Mouse (Mus musculus) liver, postnatal 0 days (tissue): ENCODE measurements around the gene Asic3. TPM values are rescaled to one million over a fixed set of nuclear protein-coding genes. Genes with fewer than 3 reads are reported as not detected.

Experiments used
- ATAC-seq: fragments of 200-750 bp; cut with Nextera tagmentation; 2 replicates; pipeline ENCODE4 v1.8.0; 2017; ENCODE audit warnings: mild to moderate bottlenecking, moderate library complexity
- DNase-seq: peaks from one replicate; pipeline ENCODE4 v3.0.0-alpha.2; 2016
- H3K27ac ChIP-seq: fragments of 300-500 bp; sonication (generic); 2 replicates; pipeline ENCODE4 v1.5.1; 2014; ENCODE audit warnings: antibody characterized with exemption, moderate library complexity, mild to moderate bottlenecking, low read depth
- H3K27me3 ChIP-seq: fragments of 300-500 bp; sonication (generic); 2 replicates; pipeline ENCODE4 v1.6.1; 2014; ENCODE audit warnings: low read length, control low read depth, mixed read lengths; ENCODE audit not compliant: insufficient read depth
- H3K36me3 ChIP-seq: fragments of 300-500 bp; sonication (generic); replicated peaks from 2 replicates; pipeline ENCODE4 v1.6.1; 2014; ENCODE audit warnings: mild to moderate bottlenecking, control low read depth, low read length, moderate library complexity, mixed read lengths; ENCODE audit not compliant: insufficient read depth
- H3K4me1 ChIP-seq: fragments of 300-500 bp; sonication (generic); 2 replicates; pipeline ENCODE4 v1.6.1; 2014; ENCODE audit warnings: antibody characterized with exemption, mild to moderate bottlenecking, control low read depth; ENCODE audit not compliant: insufficient read depth
- H3K4me2 ChIP-seq: fragments of 300-500 bp; sonication (generic); 2 replicates; pipeline ENCODE4 v1.6.1; 2014; ENCODE audit warnings: low read depth, mild to moderate bottlenecking, low read length, moderate library complexity, mixed read lengths
- H3K4me3 ChIP-seq: fragments of 300-500 bp; sonication (generic); 2 replicates; pipeline ENCODE4 v1.5.1; 2014; ENCODE audit warnings: low read depth, low read length
- H3K9ac ChIP-seq: fragments of 300-500 bp; sonication (generic); replicated peaks from 2 replicates; pipeline ENCODE4 v1.6.1; 2014; ENCODE audit warnings: mild to moderate bottlenecking, moderate library complexity
- H3K9me3 ChIP-seq: fragments of 300-500 bp; sonication (generic); 2 replicates; pipeline ENCODE4 v1.6.1; 2016; ENCODE audit warnings: mild to moderate bottlenecking, control low read depth, low read length, mixed read lengths
- CTCF ChIP-seq: sonication (generic); IDR thresholded peaks from 2 replicates; pipeline ENCODE4 v1.5.1; 2016; ENCODE audit warnings: antibody characterized with exemption, low read depth
- EP300 ChIP-seq: IDR thresholded peaks from 2 replicates; pipeline ENCODE4 v1.6.1; 2016; ENCODE audit warnings: antibody characterized with exemption, low read depth, mild to moderate bottlenecking
- WGBS: fragments of 180-500 bp; shearing (Covaris S2); extraction: QIAGEN DNeasy Blood & Tissue Kit; methylation state at CpG from one replicate; pipeline ENCODE4 v1.1.7; 2014; ENCODE audit not compliant: insufficient replicate concordance; 5-methylcytosine and 5-hydroxymethylcytosine counted together
- polyA plus RNA-seq: library from polyadenylated mRNA; unstranded; fragments of >200 nt; fragmentation: Nextera tagmentation; extraction: Ambion mirVana; gene quantifications from 2 replicates; pipeline ENCODE4 v1.2.1, GENCODE M21; 2015

Gene Asic3
- polyA plus RNA-seq, 1 experiment from 2014 or later = not detected

GRCm38 (mm10) chr5:24409466-24409865 lies 3.7 kb upstream of the Asic3 start:
- WGBS = 73% methylated on average over 2 of the region's 2 CpGs
- DNase-seq = no peak
- Histone ChIP-seq H3K9me3 (no peaks in the 10 kb centered on the region), H3K36me3 (peaks cover 9% of the 10 kb centered on the region), H3K27me3 (no peaks in the 10 kb centered on the region), H3K4me1 (no peaks in the 10 kb centered on the region), H3K27ac (no peak overlapping the region), H3K9ac (no peak overlapping the region), H3K4me3 (no peak overlapping the region), H3K4me2 (no peak overlapping the region)
- no peak for TF ChIP-seq CTCF
- TF ChIP-seq EP300 = no peak
- no peak for ATAC-seq

- no peaks in the 10 kb centered on the region for H3K4me1 ChIP-seq
- H3K9me3 ChIP-seq = no peaks in the 10 kb centered on the region
- no peak for TF ChIP-seq EP300
- no peak for TF ChIP-seq CTCF
- no peak overlapping the region for H3K4me3 ChIP-seq
- no peak overlapping the region for H3K4me2 ChIP-seq
- no peaks in the 10 kb centered on the region for H3K27me3 ChIP-seq
- H3K27ac ChIP-seq = no peak overlapping the region
- DNase-seq (no peak), ATAC-seq (no peak)
- WGBS = 64% methylated on average over 2 of the region's 2 CpGs
- peaks cover 7% of the 10 kb centered on the region for H3K36me3 ChIP-seq
- no peak overlapping the region for H3K9ac ChIP-seq
Measured at GRCm38 (mm10) chr5:24412063-24412462, 1.1 kb upstream of the Asic3 start.

- 80% methylated on average over 13 of the region's 13 CpGs for WGBS
- no peak overlapping the region for H3K4me2 ChIP-seq
- DNase-seq = no peak
- H3K27me3 ChIP-seq = no peaks in the 10 kb centered on the region
- 0 out of 2 replicates have a peak, but pooled peaks cover 2% of the 10 kb centered on the region for H3K36me3 ChIP-seq
- no peak for ATAC-seq
- H3K4me3 ChIP-seq = no peak overlapping the region
- H3K27ac ChIP-seq = no peak overlapping the region
- H3K9me3 ChIP-seq = no peaks in the 10 kb centered on the region
- no peaks in the 10 kb centered on the region for H3K4me1 ChIP-seq
- no peak for TF ChIP-seq CTCF
- TF ChIP-seq EP300 = no peak
- no peak overlapping the region for H3K9ac ChIP-seq
Measured at GRCm38 (mm10) chr5:24413938-24414337, 746 bp downstream of the Asic3 start.

- no peaks in the 10 kb centered on the region for H3K4me1 ChIP-seq
- peak; percentile 71 for DNase-seq
- H3K27ac ChIP-seq = no peak overlapping the region
- H3K27me3 ChIP-seq = no peaks in the 10 kb centered on the region
- no peak overlapping the region for H3K4me3 ChIP-seq
- peak; percentile 75 for ATAC-seq
- H3K36me3 ChIP-seq = peaks cover 11% of the 10 kb centered on the region; the same call in 1 of the 2 replicates
- no peak for TF ChIP-seq EP300
- peak; percentile 76 for TF ChIP-seq CTCF
- H3K9me3 ChIP-seq = no peaks in the 10 kb centered on the region
- H3K9ac ChIP-seq = no peak overlapping the region
- WGBS = 5% methylated on average over 21 of the region's 21 CpGs
- peak overlapping the region; percentile 26; the same call in 1 of the 2 replicates for H3K4me2 ChIP-seq
Measured at GRCm38 (mm10) chr5:24416222-24416736, 3.1 kb downstream of the Asic3 start.

GRCm38 (mm10) chr5:24417587-24417986 lies 4.4 kb downstream of the Asic3 start:
- no peak for TF ChIP-seq EP300
- 81% methylated on average over 10 of the region's 10 CpGs for WGBS
- Histone ChIP-seq H3K27ac (no peak overlapping the region), H3K9ac (no peak overlapping the region), H3K9me3 (no peaks in the 10 kb centered on the region), H3K36me3 (peaks cover 11% of the 10 kb centered on the region; the same call in 1 of the 2 replicates), H3K4me3 (no peak overlapping the region), H3K4me1 (0 out of 2 replicates have a peak, but pooled peaks cover under 1% of the 10 kb centered on the region), H3K4me2 (no peak overlapping the region), H3K27me3 (no peaks in the 10 kb centered on the region)
- ATAC-seq (no peak), DNase-seq (no peak)

- Histone ChIP-seq H3K9me3 (no peaks in the 10 kb centered on the region), H3K9ac (no peak overlapping the region), H3K36me3 (peaks cover 11% of the 10 kb centered on the region; the same call in 1 of the 2 replicates), H3K4me1 (peaks cover 5% of the 10 kb centered on the region; the same call in 1 of the 2 replicates), H3K4me3 (no peak overlapping the region), H3K27ac (no peak overlapping the region), H3K27me3 (no peaks in the 10 kb centered on the region), H3K4me2 (no peak overlapping the region)
- ATAC-seq (no peak), DNase-seq (no peak)
- whole genome bisulfite sequencing = 91% methylated on average over 9 of the region's 9 CpGs
- TF ChIP-seq EP300 (no peak), CTCF (no peak)
Measured at GRCm38 (mm10) chr5:24420381-24420780, 7.2 kb downstream of the Asic3 start.
